Mouse (Mus musculus): Measurements from ENCODE around the gene Igf1r.
A peak's percentile ranks its signal among the peaks of the same experiment; 100 is the strongest.

Gene Igf1r

DNA sequence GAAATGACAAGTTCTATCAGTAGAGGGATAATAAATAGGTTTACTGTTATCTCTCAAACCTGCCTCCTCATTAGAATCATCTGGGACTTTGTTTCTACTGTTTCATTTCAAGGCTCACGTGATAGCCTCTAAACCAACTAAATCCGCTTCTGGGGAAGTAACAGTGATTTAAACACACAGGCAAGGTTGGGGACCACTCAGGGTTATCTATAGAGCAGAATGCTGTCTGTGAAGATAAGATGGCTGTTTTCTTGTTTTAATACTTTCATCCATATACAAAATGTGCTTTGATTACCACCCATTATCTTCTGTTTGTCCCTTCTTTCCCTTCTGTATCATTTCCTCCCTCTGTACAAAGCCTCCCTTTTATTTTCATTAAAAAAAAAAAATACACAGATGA is 172.7 kb downstream of the Igf1r start:
- DNase-seq (ENCODE audit: low read depth), result no peak

DNA sequence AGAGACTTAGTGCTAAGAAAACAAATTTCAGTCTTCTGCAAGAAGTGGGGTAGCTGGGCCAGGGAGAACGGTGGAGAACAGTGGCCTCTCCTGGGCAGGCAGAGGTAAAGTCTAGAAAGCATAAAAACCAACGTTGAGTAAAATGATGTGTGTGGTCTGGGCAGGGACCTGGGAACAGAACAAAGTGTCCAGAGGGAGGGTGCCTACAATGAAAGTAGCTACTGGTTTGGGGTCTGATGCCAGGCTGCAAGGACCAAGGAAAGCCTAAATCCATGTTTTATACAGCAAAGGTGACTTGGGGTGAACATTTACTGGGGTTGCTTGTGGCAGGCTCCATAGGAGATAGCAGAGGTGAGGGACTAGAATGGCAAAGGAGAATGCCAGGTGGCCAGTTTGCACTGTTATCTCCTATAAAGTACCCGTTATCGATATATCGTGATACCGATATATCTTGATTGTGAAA is 175.2 kb downstream of the Igf1r start:
- peak; percentile 70 for DNase-seq (ENCODE audit: low read depth)

DNA sequence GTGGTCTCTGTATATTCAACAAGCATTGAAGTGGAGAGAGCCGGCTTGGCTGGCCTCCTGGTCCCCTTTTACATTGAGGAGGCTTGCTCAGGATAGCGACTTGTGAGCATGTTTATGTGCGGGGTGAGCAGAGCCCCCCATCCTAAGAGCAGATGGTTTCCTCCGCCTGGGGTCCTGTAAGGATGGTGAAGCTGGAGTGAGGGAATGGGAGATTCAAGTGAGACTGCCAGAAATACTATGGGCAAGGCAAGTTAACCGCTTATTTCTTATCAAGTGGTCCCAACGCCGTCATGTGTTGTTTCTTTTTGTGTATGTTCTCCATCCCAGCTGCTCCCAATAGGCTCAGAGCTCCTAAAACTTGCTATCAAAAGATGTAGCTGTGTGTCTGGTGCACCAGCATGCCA is 175.6 kb downstream of the Igf1r start:
- DNase-seq (ENCODE audit: low read depth), result no peak

DNA sequence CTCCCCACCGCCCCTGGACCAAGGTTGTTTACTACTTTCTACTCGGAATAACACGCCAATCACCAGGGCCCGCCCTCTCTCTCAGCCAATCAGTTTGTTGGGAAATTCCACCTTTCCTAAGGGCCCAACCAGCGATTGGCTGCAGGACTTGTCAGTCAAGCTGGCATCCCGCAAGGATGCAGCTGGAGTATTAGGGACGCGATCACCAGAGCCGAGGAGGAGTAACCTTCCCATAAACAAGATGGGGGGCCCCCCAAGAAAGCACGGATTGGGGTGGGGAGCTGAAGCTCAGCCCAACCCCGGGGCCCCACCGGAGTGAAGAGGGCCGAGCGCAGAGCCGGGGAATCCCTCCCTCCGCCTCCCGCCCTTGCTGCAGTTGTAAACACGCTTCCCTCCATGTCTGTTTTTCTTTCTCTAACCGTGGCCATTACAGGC is 176.5 kb downstream of the Igf1r start:
- peak; percentile 95 for DNase-seq (ENCODE audit: low read depth)

DNA sequence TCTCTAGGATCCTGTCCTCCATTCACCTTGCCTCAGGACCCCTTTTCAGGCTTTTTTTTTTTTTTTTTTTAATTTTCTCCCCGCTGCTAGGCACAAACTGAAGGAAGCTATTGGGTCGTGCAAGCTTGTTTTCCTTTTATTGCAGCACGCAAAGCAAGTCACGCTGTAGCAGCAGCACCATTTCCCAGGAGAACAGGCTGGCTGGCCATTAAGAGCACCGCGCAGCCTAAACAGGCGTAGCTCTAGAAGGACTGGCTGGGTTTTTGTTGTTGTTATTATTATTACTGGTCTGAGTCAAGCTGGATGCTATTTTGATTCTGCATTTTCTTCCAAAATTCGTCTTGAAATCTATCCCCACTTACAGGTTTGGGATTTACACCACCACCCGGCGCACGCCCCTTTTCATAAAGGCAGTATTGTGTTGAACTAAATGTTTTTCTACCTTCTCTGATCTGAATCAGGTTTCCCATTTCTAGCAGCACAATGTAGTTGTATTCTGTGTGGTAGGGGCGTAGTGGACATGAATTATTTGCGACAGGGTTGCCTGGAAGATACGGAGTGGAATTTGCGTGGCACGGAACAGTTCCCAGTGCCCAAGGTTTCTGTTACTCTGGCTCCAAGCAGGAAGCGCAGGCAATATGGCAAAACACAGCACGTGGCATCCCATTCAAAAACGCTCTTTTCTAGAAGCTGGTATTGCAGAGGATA is 177.1 kb downstream of the Igf1r start:
- DNase-seq (ENCODE audit: low read depth), result peak; percentile 78

DNA sequence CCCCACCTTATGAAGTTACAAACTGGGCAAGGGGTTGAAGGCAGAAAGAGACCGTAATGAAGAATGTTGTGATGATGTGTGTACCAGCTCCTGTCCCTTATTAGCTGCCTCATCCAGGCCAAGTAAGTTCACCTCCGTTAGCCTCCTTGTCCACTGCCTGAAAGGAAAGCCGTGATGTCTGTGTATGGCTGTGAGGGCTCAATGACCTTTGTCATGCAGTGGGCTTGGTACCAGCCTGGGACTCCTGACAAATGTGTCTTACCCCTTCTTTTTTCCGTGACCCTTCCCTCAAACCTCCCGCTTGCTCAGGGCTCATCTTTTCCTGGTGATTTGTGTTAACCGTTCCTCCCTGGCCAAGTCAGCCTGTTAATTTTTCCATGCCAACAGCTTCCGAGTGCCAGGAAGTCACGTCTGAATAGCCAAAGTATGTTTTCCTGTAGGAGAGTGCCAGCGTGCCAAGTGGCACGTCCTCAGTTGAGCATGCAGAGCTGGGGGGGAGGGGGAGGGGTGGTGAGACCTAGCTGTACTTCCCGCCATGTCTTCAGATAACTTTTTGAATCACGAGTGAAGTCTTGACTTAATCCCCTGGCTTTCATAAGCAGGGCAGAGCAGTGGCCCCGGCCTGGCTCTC is 178.4 kb downstream of the Igf1r start:
- DNase-seq (ENCODE audit: low read depth), result no peak

DNA sequence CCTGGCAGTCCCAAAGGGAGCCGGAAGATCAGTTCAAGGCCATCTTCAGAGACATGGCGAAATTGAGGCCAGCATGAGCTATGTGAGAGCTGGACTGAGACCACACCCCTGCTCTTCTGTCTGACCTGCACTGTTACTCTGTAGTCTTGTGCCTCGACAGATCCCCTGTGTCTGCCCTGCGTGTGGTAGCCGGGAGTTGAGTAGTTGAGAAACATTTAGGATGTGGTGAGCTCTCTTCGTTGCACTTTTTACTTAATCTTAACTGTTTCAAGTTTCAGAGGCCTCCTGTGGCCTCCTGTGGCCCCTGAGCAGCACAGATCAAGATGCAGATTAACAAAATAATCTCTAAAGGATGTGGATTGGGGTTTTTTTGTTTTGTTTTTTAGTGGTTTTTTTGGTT is 181.1 kb downstream of the Igf1r start:
- DNase-seq (ENCODE audit: low read depth), result peak; percentile 61

DNA sequence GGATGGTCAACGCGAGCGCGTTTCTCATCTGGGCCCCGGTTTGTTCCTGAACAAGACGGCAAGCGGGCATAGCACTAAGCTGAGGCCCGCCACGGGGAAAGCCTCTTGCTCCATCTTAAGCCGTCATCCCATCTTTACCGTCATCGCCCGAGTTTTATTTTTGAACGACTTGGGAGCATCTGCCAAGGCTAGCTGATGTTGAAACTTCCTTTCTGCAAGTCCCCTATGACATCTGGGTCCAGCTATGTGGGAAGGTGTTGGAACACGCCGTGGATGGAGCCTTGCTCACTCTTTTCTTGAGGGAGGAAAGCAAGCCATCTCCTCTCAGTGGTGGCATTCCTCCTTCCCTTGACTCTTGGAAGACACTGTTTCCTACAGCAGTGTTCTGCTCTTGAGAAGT is 182.3 kb downstream of the Igf1r start:
- no peak for DNase-seq (ENCODE audit: low read depth)

DNA sequence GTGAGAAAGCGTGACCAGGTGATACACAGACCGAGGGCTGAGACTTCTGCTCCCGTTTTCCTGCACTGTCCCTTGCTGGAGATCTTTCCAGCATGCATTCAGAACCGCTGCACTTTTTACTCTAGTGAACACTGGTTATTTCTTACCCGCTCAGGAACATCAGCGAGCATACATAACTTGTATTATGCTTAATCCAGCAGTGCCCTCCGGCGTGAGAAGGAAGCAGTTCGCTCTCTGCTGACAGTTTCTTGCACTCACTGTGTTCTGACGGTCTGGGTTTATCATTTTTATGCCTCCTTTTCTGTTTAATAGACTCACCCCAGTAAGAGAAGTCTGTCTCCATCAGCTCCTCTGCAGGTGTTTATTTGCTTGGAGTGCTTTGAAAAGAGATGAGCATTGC is 183.4 kb downstream of the Igf1r start:
- DNase-seq (ENCODE audit: low read depth), result no peak

DNA sequence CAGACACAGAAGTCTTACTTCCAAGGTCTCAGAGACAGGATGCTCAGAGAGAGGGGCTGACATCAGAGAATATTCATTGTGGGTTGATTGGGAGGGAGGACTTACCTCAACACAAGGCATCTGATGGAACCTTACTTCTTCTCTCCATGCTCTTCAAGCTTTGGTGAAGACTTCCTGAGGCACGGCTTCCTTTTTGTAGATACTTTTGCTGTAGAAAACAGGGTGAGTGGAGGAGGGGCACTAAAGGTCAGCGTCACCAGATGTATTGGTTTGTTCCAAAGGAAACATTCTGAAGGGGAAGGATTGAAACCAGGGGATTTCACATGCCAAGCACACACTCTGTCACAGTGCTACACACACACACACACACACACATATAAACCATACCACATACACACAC is 186.8 kb downstream of the Igf1r start:
- DNase-seq (ENCODE audit: low read depth), result peak; percentile 72

DNA sequence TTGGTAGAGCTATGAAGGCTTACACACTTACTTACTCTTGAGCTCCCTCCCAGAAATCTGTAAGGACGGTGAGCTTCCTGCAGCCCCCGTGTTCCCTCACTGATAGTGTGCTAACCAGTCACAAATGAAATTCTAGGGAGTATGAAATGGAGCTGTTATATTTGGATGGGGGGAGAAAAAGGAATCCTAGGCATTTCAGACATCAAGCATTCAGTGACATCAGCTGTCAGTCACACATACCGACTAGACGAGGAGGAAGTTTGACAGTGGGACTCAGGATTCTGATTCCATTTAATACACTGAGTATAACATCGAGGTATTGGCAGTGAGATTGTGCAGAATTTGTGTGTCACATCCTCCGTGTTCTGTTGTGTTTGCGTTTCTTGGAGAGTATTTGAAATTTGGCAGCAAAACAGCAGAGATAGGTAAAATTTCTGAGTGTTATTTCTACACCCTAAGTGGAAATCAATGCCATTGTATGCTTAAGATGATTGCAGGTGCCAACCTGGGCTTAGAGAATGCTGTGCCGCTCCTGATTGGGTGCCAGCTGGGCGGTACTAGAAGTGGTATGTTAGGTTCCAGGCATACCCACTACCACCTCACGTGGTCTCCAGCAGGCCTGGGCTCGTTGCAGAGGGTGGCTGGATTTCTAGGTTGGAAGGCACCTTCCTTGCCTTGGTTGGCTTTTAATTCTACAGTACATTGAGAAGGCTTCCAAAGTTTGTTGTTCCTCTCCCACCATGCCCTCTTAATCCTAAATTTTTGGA is 187.6 kb downstream of the Igf1r start:
- DNase-seq (ENCODE audit: low read depth), result no peak

DNA sequence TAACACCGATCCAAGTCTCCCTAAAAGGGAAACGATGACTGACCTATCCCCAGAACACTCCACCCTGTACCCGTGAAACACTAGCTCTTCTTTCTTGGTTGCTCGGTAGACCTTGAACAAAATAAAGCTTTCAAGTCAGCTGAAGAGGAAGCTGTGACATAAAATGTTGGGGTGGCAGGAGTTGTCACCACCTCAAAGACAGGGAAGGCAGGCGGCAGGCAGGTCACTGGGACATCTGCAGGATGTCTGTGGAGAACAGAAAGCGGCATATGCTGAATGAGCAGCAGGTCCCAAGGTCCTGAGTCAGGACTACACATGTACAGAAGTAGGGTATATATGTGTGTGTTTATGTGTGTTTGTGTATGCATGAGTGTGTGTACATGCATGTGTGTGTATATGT is 191.6 kb downstream of the Igf1r start:
- peak; percentile 76 for DNase-seq (ENCODE audit: low read depth)

DNA sequence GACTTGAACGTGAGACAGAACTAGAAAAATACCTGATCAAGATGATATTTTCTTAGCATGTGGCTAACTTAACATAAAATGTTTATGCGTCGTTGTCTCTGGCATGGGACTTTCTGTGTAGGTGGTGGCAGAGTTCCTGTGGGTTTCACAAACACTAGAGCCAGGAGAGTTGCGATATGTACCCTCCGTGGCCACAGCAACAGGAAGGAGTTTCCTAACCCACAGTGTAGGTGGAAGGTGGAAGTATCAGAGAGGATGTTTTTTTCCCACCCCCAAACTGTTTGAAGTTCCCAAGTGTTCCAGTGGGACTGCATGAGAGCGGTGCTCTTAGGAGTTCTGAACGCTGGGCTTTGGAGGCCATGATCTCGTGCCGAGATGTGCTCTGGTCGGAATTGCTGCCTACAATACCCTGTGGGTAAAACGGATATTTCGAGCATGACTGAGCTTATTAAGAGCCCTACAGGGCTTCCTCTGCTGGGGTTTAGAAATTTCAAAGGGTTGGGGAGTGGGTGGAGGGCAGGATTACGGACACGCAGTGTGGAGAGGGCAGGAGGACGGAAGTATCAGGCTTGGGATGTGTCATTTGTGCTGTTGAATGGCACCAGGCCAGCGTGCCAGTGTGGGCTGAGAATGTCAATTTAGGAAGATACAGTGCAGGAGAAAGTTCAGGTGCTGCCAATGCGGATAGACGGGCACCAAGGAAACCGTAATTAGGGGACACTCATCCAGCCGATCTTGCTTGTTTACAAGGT is 195.8 kb downstream of the Igf1r start:
- peak; percentile 43 for DNase-seq (ENCODE audit: low read depth)

DNA sequence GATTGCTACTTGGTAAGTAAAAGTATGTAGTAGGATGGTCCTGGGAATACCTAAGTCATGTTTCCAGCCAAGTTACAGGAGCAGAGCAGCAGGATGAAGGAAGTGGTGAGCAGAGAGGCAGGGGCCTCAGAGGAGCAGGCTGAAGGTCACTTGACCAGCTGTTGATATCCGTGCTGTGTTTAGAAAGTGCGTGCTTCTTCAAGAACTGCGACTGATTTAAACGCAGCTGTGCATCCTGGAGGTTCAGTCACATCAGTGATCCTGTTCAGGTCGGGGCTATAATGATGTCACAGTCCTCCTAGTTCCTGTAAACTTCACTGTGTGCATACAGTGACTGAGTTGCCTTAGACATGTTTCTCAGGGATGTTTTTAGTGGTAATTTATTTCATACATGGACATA is 199.3 kb downstream of the Igf1r start:
- no peak for DNase-seq (ENCODE audit: low read depth)

DNA sequence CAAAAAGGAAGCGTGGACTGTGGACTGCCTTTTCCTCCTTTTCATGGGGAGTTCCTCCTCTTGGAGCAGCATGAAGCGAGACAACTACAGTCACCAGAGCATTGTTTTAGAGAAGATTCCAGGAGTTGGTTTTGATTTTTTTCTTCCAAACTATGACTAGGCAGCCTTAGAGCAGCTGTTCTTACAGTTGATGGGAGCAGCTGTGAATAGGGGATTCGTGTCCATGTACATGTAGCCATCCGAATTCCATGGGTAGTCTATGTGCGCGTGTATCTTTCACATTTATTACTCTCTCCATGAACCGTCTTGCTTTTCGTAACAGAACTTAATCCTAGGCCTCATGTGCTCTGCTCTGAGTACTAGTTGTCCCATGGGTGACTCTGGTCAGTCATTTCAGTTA is 199.8 kb downstream of the Igf1r start:
- no peak for DNase-seq (ENCODE audit: low read depth)

DNA sequence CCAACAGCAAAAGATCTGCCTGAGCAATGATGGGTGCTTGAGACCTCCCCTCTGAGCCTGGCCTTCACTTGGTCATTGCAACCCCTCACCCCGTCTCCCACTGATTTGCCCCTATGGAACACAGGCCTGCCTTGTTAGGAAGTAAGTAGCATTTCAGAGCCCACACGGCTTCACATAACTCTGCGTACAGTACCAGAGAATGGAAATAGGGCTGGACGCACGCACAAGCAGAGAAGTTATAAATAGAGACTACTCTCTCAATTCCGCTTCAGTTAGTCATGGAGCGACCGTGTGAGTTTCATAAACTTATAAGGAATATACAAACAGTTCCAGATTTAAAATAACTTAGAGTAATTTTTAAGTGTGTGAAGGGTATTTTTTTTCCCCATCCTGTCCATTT is 200.6 kb downstream of the Igf1r start:
- no peak for DNase-seq (ENCODE audit: low read depth)

DNA sequence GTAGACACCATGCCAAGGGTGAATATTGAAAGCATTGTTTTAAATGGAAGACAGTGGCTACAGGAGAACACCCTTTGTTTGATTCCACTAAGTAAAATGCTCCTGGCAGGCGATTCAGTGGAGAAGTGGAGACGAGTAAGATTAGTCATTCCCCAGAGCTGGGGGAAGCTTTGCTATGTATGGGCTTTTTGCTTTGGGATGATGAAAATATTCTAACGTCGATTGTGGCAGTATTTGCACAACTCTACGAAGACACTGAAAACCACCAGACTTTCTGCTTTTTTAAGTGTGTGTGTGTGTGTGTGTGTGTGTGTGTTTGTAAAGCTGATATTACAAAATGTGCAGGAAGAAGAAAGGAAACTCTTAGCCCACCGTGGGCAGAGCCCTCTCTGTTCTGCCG is 202.0 kb downstream of the Igf1r start:
- DNase-seq (ENCODE audit: low read depth), result no peak

DNA sequence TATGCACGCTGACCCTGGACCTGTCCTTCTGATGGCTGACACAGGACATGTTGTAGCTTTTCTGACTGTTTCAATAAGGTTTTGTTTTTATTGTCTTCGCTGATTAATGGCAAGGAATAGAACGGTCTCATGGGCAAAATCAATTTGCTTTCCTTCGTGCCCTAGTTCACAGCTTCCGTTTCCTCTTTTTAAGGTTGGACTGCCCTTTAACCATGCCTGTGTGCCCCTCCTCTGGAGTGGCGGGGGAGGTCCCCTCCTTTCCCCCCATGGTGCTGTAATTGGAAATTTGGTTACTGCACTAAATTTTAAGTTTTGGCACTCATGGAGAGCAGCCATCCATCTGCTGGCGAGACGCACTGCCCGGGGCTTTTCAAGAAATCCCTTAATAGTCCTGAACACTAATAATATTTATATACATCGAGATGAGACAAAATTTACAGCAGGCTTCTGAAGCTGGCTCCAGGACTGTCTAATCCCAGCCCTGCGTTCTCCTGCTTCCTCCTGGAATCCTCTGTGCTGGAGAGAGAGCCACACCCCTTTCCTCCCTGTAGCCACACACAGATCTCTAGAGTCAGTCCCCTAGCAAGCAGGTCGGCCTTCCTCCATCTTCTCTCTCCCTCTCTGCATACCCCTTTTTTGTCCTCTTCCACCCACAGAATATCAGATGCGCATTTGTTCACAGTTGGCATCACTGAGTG is 207.6 kb downstream of the Igf1r start:
- no peak for DNase-seq (ENCODE audit: low read depth)

DNA sequence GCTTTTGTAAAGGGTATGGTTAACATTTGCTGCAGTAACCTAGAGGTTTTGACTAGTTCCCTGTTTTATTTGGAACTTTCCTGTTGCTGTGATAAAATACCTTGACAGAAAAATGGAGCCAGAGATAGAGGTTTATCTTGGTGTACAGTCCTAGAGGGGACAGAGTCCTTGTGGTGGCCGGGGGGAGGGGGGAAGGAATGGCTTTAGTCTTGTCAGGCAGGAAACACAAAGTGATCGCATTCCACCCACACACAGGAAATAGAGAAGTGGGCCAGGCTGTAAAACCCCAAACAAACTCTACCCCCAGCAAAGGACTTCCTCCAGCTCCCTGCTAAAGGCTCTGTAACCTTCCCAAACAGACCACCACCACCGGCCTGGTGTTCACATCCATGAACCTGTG is 211.4 kb downstream of the Igf1r start:
- no peak for DNase-seq (ENCODE audit: low read depth)

DNA sequence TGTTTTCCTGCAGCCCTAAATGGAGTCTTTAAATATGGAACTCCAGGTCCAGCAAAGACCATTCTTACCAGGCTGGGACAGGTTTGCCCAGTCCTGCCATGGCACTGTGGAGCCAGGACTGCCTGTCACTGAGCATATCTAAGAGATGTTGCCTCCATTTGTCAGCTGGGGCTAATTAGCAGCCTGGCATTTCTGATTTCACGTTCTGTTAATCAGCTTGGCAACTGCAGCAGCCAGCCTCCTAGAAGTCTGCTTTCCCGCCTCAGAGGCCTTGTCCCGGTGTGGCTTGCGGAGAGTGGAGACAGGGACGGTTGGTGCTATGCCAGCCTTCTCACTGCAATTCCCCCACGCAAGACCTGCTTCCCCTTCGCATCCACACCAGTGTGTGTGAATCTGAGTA is 220.1 kb downstream of the Igf1r start:
- DNase-seq (ENCODE audit: low read depth), result no peak

DNA sequence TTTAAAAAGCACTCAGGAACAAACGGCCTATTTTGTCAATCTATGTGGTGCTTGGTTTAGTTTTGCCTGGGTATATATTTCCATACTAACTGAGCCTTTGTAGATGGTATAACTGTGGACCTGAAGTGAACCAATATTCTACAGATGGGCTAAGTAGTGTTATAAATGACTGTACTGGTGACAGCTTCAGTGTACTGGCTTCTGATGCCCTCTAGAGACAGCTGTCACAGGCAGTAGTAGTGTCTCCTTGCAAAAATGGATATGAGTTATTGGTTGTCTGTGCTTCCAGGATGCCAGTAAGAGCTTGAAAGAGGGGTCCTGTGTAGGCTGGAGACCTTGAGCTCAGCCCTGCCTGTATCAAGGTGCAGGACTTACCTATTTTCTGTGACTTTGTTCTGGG is 227.0 kb downstream of the Igf1r start:
- DNase-seq (ENCODE audit: low read depth), result peak; percentile 27

DNA sequence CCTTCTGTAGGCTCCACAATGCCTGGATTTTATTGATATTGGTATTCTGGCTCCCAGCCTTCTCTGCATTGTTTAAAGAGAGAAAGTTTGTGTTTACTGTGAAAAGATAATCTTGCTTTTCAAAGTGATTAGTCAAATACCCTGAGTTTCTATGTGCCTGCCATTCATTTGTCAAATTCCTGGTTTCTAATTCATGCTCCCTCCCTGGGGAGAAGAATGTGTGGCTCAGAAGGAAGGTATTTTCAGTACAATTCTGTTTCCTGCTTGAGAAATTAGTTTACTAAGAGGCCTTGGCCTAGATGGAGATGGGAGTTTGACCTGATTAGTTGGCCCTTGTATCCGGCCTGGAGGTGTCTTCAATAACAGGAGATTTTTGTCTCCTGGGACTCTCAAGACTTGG is 228.5 kb downstream of the Igf1r start:
- no peak for DNase-seq (ENCODE audit: low read depth)

Measured in naive thymus-derived CD4-positive, alpha-beta T cell, adult 2 months (primary cell).